Mouse (Mus musculus) megakaryocyte, adult 5-6 weeks (primary cell): ENCODE data around the gene Ssb. TPM values are rescaled to one million over a fixed set of nuclear protein-coding genes. Genes with fewer than 3 reads are reported as not detected.

Experiments
- ATAC-seq: 2 replicates; pipeline ENCODE4 v1.8.0; 2016; ENCODE audit warnings: mild to moderate bottlenecking, inconsistent platforms; ENCODE audit not compliant: poor library complexity, severe bottlenecking
- total RNA-seq, 2 experiments: library from RNA; stranded (forward) in 1 of 2; stranded (reverse) in 1 of 2; fragments of 153-499, 151-499 nt in 1 of 2; fragments of 221-1000, 200-1000 nt in 1 of 2; gene quantifications; 2 replicates each; pipeline versions ENCODE4 v1.2.3 to v1.2.4; 2015 to 2017

The Ssb gene
- total RNA-seq (2015) (197 and 221 TPM in 2 replicates), total RNA-seq (2017) (298 and 306 TPM in 2 replicates)

DNA sequence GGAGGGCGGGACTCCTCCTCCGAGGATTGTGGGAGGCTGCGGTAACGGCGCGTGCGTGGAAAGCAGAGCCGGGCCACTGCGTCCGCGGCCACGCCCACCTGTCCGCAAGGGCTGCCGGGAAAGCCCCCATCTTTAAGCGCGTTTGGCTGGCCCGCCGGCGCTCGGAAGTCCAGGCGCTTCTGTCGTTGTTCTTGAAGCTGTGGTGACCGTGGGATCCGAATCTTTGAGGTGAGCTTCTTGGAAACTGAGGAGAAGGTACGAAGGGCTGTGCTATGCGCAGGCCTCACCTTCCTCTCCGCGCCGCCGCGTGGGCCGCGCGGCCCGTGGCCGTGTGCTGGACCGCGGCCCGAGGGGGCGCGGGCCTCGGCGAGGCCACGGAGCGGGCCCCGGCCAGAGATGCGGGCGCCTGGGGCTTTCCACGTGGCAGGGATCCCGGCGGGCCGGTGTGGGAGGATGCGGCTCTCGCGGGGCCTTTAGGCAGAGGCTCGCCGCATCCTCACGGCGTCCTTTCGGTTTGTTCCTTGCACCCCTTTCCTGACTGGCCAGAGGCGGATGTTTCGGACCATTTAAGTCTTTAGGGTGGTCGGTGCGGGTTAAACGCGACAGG, at the start of gene Ssb:
TSS of gene Ssb (plus strand) at position 78 of the 607 bp plus-strand sequence.
- peak; percentile 96 for ATAC-seq

GRCm38 (mm10) chr2:69816575-69816974, 44.8 kb upstream of the Ssb start:
- no peak for ATAC-seq

GRCm38 (mm10) chr2:69818350-69819085, 42.8 kb upstream of the Ssb start:
- no peak for ATAC-seq

GRCm38 (mm10) chr2:69820201-69820600, 41.2 kb upstream of the Ssb start:
- no peak for ATAC-seq

DNA sequence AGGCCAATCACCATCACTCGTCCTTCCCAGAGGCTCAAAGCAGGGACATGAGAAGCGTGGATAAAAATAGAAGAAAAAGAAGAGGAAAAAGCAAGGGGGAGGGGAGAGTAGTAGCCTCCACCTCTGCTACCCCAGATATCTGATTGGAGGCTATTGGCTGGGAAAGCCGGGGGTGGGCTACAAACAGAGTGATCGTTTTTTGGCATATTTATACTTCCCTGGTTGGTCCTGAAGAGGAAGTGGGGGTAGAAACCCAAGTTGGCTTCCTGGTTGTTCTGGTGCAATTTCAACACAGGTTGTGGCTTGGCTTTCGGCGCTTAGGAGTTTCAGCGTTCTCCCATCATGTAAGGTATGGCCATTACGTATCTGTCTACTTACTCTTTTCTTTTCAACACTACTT, 39.7 kb upstream of the Ssb start, which contains the start of gene Klhl23:
TSS of gene Klhl23 (plus strand) at position 234 of the 400 bp plus-strand sequence.
- ATAC-seq = peak; percentile 78

DNA sequence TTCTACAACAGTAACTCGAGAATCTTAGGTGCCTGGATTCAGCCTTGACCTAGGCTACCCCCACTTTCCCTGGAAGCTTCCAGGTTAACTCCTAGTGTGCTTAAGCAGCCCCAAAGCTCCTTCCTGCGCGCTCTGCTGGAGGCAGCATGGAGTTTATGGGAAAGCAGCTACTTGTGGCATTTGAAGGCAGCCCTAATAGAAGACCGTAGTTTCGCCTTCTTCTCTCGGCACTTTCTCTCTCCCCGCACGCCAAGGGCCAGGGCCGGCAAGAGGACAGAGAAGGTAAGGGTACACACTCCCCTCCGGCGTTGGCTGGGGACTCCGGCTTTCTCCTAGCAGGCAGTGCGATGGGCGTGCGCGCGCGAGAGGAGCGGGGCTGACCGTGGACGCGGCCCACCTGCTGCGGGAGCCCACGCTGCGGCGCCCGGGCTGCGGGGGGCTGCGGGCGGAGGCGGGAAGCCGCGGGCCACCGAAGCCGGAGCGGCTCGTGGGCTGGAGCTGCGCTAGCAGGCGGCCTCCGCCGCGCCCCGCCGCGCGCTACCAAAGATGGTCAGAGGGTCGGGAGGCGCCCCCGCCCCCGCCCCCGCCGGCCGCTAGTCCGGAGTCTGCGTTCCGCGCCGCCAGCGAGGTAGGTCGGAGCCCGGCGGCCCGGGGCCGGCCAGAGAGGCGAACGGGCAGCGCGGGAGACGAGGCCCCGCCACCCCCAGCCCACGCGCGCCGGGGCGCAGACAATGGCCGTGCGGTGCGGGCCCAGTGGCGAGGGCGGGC, 38.8 kb upstream of the Ssb start:
- peak; percentile 44 for ATAC-seq

DNA sequence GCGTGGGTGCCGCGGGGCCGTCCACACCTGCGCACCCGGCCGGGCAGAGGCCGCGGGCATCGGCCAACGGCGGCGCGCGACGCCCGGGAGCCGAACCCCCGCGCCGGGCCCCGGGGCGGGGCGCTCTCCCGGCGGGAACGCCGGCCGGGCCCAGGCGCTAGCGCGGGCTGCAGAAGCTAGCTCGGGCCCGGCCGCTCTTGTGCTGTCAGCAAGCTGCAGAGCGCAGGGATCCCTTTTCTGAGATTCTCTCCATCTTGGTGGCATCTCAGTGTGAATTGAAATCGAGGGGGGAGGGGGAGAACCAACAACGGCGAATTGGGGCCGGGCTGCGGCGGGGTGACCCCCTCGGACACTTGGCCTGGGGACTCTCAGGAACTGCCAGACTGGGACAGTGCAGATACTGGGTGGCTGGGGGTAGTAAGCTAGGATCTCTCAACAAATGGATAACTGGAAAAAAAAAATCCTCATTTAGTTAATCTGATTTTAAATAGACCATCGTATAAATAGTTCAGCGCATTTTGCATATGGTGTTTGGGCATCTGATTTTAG, 38.2 kb upstream of the Ssb start:
- ATAC-seq = peak; percentile 45

DNA sequence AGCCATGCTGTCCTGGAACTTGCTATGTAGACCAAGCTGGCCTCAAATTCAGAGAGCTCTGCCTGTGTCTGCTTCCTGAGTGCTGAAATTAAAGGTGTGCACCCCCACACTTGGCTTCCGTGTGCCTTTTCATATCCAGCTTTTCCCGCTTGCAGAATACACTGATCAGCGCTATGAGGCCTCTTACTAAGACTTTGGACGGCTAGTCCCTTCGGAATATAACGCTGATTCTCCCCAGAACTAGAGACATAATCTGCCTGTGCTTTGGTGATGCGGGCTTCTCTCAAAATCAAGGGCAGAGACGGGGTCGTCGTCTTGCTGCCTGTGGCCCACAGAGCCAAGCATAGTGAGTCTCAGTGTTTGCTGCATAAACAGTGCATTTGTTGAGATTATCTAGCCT, 35.5 kb upstream of the Ssb start:
- ATAC-seq = no peak

DNA sequence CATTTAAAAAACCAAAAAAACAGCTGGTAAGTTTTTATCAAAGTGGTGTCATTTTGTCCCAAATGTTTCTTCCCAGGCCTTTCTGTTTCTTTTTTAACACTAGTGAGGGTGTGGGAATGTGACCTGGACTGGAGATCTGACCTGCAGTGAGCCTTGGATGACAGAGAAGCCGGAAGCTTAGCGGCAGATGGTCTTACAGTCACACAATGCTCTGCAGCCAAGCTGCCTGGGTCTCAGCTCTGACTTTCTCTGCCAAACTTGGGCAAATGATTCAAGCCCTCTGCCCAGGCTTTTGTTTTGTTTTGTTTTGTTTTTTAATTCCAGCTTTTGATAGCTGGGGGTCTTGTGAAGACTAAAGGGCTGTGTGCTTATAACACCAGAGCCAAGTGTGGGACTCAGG, 35.0 kb upstream of the Ssb start:
- no peak for ATAC-seq

DNA sequence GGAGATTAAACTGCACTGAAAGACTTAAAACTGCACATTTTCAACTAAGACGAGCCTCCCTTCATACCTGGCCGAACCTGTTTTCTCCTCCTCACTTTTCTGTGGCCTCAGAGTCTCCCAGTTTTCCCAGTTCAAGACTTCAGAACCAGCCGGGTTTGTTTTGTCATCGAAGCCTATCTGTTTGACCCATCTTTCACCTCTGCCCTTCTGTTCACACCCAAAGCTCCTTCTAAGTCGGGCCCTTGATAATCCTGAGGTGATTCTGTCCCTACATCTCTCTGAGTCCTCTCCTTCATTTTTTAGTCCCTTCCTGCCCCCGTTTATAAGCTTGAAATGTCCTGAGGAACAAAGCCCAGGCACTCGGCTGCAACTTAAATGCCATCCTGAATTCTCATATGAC, 33.3 kb upstream of the Ssb start:
- no peak for ATAC-seq

GRCm38 (mm10) chr2:69829680-69830079, 31.7 kb upstream of the Ssb start:
- no peak for ATAC-seq

DNA sequence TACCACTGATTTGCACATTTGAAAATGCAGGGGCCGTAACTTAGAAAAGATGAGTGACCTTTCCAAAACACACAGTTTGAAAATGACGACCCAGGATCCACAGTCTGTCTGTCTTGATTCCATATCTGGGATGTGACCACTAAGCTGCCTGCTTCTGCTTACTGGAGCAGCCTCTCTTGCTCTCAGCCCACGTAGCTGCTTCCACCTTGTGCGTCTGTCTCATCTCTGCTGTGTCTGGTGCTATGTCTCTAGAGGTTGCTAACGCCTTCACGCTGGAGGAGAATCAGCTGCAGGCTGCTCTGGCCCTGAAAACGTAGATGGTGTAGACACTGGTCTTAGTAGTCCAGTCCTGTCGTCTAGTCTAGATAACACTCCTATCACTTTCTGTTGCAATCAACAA, 31.2 kb upstream of the Ssb start:
- no peak for ATAC-seq

GRCm38 (mm10) chr2:69837244-69837967, 24.0 kb upstream of the Ssb start:
- ATAC-seq = no peak

- no peak for ATAC-seq
Measured at GRCm38 (mm10) chr2:69837996-69838395, 23.4 kb upstream of the Ssb start.

GRCm38 (mm10) chr2:69838707-69839106, 22.7 kb upstream of the Ssb start:
- peak; percentile 57 for ATAC-seq

GRCm38 (mm10) chr2:69840261-69840660, 21.1 kb upstream of the Ssb start:
- no peak for ATAC-seq

DNA sequence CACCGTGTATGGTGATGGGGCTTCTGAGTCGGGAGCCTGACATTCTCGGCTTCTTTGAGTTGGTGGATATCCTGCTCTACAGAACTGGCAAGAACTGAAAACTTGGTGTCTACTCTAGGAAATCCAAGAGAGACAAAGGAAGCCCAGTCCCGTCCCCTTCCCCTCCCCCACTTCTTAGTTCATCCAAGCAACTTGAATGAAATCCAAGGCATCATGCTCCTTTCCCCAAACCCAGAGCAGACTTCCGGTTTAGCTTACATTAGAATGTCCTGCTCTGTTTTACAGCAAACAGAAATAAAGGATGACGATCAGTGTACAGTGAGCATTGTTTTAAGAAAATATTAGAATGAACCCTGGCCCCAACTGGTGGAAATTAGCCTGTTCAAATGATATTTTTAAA, 12.1 kb upstream of the Ssb start:
- ATAC-seq = no peak

- ATAC-seq = 0 out of 2 replicates have a peak, but pooled peaks have one; percentile 45
Measured at GRCm38 (mm10) chr2:69851427-69852058, 9.8 kb upstream of the Ssb start.

- peak; percentile 53 for ATAC-seq
Measured at GRCm38 (mm10) chr2:69856392-69856791, 5.0 kb upstream of the Ssb start.

GRCm38 (mm10) chr2:69857882-69858281, 3.5 kb upstream of the Ssb start:
- ATAC-seq = no peak
